Mouse (Mus musculus): ENCODE results near the gene Ifna16. TPM values are rescaled to one million over a fixed set of nuclear protein-coding genes. Genes with fewer than 3 reads are reported as not detected.

Ifna16 gene
- total RNA-seq (2023): not detected in 2 replicates

DNA sequence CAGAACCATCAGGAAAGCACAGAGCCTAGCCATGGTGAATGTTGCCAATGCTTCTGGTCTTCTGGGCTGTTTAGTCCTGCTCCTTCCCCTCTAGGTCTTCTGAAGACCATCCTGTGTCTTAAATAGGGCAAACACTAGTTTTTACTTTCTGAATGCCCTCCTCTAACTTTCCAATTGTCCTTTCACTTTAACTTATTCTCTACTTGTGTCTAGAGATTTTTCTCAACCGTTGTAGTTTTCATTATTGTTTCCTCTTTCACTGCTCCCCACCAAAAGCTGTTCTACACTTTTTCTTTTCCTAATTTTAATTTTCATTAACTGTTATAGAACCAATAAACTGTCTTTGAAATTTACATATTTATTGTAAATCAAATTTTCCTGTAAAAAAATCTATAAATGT lies at the start of gene Ifna16:
TSS of gene Ifna16 (minus strand) at position 101 of the 400 bp plus-strand sequence.

DNA sequence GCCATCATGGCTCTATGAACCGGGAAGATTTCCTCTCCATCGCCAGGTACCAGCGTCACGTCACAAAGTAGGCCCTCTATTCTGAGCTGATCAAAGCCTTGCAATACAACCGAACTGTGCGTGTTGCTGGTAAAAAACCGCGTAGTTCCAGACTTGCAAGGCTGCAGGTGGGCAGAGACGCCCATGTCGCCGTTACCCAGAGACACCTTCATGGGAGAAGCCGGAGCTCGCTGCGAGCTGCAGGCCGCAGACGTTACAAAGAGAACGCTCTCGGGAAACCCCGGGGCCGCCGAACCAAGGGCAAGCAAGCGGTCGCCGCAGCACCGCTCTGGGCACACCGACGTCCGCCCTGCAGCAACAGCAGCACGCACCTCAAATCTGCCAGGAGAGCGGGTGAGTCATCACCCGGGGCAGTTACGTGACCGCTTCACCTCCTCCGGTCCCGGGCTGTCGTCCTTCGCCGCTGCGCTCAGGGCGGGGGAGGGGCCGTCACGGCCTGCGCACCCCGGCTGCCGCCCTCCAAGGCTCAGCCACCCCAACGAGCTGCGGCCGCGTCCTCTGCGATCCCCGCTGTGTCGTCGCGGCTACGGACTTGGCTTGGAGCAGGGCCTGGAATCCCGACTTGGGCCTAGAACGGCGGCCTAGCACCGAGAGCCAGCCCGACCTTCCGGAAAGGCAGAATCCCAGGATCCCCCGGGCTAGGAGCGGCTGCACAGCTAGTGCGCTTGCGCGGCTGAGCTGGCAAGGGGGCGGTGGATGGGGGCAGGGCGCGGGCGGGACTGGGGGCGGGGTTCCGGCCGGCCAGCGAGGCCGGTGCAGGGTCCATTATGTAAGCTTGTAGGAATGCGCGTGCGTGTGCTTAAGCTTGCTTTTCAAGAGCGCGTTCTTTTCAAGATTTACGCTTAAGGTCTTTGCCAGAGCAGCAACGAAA lies 45.3 kb upstream of the Ifna16 start, which contains the start of the genes Gm26566 and Klhl9:
TSS of gene Gm26566 (plus strand) at position 15 of the 931 bp plus-strand sequence.
TSS of gene Klhl9 (minus strand) at position 675 of the 931 bp plus-strand sequence.

DNA sequence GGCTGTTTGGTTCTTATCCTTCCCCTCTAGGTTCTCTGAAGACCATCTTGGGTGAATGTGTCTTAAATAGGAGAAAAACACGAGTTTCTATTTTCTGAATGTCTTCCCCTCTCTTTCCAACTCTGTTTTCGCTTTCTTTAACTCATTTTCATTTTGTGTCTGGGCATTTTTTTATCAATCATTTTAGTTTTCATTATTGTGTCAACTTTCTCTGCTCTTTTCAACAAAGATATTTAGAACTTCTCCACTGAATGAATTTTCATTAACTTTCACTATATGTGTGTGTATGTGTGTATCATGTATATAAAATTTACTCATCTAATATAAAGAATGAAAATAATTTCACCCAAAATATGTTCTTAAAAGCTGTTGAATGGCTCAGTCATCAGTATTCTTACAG lies 14.5 kb upstream of the Ifna16 start, which contains the start of gene Ifnab:
TSS of gene Ifnab (minus strand) at position 101 of the 400 bp plus-strand sequence.

DNA sequence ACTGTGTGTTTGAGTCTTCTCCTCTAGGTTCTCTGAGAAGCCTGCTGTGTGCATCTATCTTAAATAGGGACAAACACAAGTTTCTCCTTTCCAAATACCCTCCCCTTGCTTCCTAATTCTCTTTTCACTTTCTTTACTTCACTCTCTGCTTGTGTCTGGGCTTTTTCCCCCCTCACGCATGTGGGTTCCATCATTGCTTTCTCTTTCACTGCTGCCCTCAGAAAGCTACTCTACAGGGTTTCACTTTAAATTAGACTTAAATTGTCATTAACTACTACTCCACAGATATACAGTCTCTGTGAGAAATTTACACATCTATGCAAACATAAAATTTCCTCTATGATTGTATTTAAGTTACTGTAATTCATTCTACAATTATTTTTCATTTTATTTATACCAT lies 7.1 kb upstream of the Ifna16 start, which contains the start of gene Ifna2:
TSS of gene Ifna2 (minus strand) at position 101 of the 400 bp plus-strand sequence.

DNA sequence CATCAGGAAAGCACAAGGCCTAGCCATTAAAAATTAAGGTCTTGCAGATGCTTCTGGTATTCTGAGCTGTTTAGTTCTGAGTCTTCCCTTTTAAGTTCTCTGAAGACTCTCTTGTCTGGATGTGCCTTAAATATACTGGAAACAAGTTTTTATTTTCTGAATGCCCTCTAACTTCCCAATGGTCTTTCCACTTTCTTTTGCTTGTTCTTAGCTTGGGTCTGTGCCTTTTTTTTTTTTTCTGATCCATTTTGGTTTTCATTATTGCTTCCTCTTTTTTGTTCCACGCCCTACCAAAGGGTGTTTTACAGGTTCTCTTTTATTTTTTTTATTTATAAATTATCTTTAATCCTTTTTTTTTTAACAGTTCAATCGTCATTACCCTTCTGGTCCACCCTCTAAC lies 32.4 kb downstream of the Ifna16 start, which contains the start of gene Ifna13:
TSS of gene Ifna13 (minus strand) at position 101 of the 400 bp plus-strand sequence.

DNA sequence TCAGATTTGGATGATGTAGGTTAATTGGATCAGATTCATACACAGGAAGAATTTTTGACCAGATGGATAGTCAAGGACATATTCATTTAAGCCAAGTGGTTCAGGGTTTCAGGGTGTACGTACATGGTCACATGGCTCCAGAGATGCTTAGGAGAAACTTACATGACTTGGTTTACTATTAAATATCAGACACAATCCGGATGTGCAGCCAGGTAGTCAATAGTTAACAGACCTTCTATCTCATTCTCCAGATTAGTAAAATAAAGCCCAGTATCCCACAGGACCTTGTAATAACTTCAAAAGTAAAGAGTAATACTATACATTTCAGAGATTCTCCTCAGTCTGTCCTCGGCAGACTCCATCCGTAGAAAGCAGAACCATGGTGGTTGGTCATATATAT lies 42.4 kb downstream of the Ifna16 start, which contains the start of gene C87499:
TSS of gene C87499 (minus strand) at position 101 of the 400 bp plus-strand sequence.

Other genes with a start within 250 kb of the Ifna16 start
- 80.3 and 87.0 TPM in 2 replicates for gene Hacd4, start 238.0 kb downstream of the Ifna16 start, total RNA-seq (2023)
- gene Ifnb1, start 154.2 kb downstream of the Ifna16 start, total RNA-seq (2023): not detected in 2 replicates
- not detected in 2 replicates for gene Ifna15, start 118.7 kb downstream of the Ifna16 start, total RNA-seq (2023)
- gene Ifna14, start 105.1 kb downstream of the Ifna16 start, total RNA-seq (2023): not detected in 2 replicates
- gene Ifna9, start 84.5 kb downstream of the Ifna16 start, total RNA-seq (2023): not detected in 2 replicates
- gene Ifna12, start 73.5 kb downstream of the Ifna16 start, total RNA-seq (2023): not detected in 2 replicates
- not detected in 2 replicates for gene C87499, start 42.5 kb downstream of the Ifna16 start, total RNA-seq (2023)
- not detected in 2 replicates for gene Ifna13, start 32.5 kb downstream of the Ifna16 start, total RNA-seq (2023)
- not detected in 2 replicates for gene Ifna2, start 7.0 kb upstream of the Ifna16 start, total RNA-seq (2023)
- gene Ifnab, start 14.4 kb upstream of the Ifna16 start, total RNA-seq (2023): not detected in 2 replicates
- gene Gm26566, start 44.9 kb upstream of the Ifna16 start, total RNA-seq (2023): 0.63 TPM in 1 of 2 replicates, not detected in the other
- 48.2 and 49.4 TPM in 2 replicates for gene Klhl9, start 45.5 kb upstream of the Ifna16 start, total RNA-seq (2023)
- gene Gm13271, start 77.9 kb upstream of the Ifna16 start, total RNA-seq (2023): not detected in 2 replicates
- gene Gm13283, start 83.2 kb upstream of the Ifna16 start, total RNA-seq (2023): not detected in 2 replicates
- 0.54 TPM in 1 of 2 replicates, not detected in the other for gene Gm13290, start 96.9 kb upstream of the Ifna16 start, total RNA-seq (2023)
- not detected in 2 replicates for gene Gm13289, start 100.0 kb upstream of the Ifna16 start, total RNA-seq (2023)
- gene Gm13272, start 102.9 kb upstream of the Ifna16 start, total RNA-seq (2023): not detected in 2 replicates
- not detected in 2 replicates for gene Ifnz, start 105.2 kb upstream of the Ifna16 start, total RNA-seq (2023)
- not detected in 2 replicates for gene Gm13276, start 108.8 kb upstream of the Ifna16 start, total RNA-seq (2023)
- not detected in 2 replicates for gene Gm13277, start 111.7 kb upstream of the Ifna16 start, total RNA-seq (2023)
- not detected in 2 replicates for gene Gm13278, start 114.6 kb upstream of the Ifna16 start, total RNA-seq (2023)
- not detected in 2 replicates for gene Gm13275, start 117.6 kb upstream of the Ifna16 start, total RNA-seq (2023)
- gene Gm13279, start 120.5 kb upstream of the Ifna16 start, total RNA-seq (2023): not detected in 2 replicates
- 0.45 TPM in 1 of 2 replicates, not detected in the other for gene Gm13285, start 122.7 kb upstream of the Ifna16 start, total RNA-seq (2023)
- gene Gm13287, start 126.3 kb upstream of the Ifna16 start, total RNA-seq (2023): not detected in 2 replicates
- gene Gm13288, start 128.6 kb upstream of the Ifna16 start, total RNA-seq (2023): not detected in 2 replicates
- gene Ifna7, start 139.3 kb upstream of the Ifna16 start, total RNA-seq (2023): not detected in 2 replicates
- gene Ifna11, start 143.0 kb upstream of the Ifna16 start, total RNA-seq (2023): not detected in 2 replicates
- not detected in 2 replicates for gene Ifna6, start 150.5 kb upstream of the Ifna16 start, total RNA-seq (2023)
- not detected in 2 replicates for gene Ifna5, start 158.6 kb upstream of the Ifna16 start, total RNA-seq (2023)
- gene Ifna4, start 164.9 kb upstream of the Ifna16 start, total RNA-seq (2023): not detected in 2 replicates
- not detected in 2 replicates for gene Ifna1, start 173.2 kb upstream of the Ifna16 start, total RNA-seq (2023)
- not detected in 2 replicates for gene Ifne, start 203.3 kb upstream of the Ifna16 start, total RNA-seq (2023)

All from neutrophil, adult 65 days (primary cell).